Mouse (Mus musculus): ENCODE measurements around the gene Erg. TPM values are rescaled to one million over a fixed set of nuclear protein-coding genes. Genes with fewer than 3 reads are reported as not detected.

Gene Erg
- total and polyA plus RNA-seq, 3 experiments = 0.11 to 0.81 (median 0.34) TPM

DNA sequence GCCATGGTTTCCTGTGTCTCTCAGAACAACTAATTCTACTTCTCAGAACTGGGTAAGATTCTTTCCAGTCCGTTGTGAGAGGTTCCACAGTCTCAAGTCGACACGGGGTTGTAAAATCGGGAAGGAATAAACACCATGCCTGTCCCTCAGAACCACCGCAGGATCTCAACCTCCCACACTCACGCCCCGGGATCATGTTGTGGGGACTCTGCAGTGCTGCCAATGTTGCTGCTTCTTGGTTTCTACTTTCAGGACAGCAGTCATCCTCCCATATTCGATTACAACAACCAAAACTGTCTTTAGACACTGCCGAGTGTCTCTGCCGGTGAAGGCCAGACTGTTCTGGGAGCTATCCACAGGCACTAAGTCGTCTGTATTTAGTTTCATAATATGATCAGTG is 113.6 kb downstream of the Erg start:
- dilution Hi-C loops (cut with MboI; ENCODE audit: extremely low pct_ligation_motif_present, extremely low pct_unique_long_range_greater_than_20kb, low sequenced_read_pairs) = no loop called here
- Histone ChIP-seq H3K27ac (ENCODE audit: insufficient read depth, low read depth) (no peak overlapping the region), H3K36me3 (replicated peaks in 1 of 2; ENCODE audit: control insufficient read depth in 1 of 2, insufficient read depth in 1 of 2, low read length in 1 of 2) (no peaks in the 10 kb centered on the region), H3K4me1 (ENCODE audit: control insufficient read depth in 1 of 2, insufficient read depth in 2 of 2) (no peaks in the 10 kb centered on the region), H3K9ac (ENCODE audit: insufficient read depth, low read depth) (no peak overlapping the region), H3K4me2 (ENCODE audit: insufficient read depth, low read depth, poor library complexity, severe bottlenecking) (no peak overlapping the region), H3K9me3 (replicated peaks; ENCODE audit: low read length) (no peaks in the 10 kb centered on the region), H3K79me2 (replicated peaks; ENCODE audit: control insufficient read depth, extremely low read depth, insufficient read depth, poor library complexity, severe bottlenecking) (no peaks in the 10 kb centered on the region), H3K4me3 (replicated peaks in 1 of 3; ENCODE audit: low read depth in 2 of 3, low read length in 2 of 3, poor library complexity in 1 of 3) (no peak overlapping the region), H3K27me3 (replicated peaks) (no peaks in the 10 kb centered on the region)
- DNase-seq (ENCODE audit: extremely low read depth) = no peak
- no peak for TF ChIP-seq ELF1 (IDR thresholded peaks at IDR 0.05; ENCODE audit: low read depth, low read length)
- TF ChIP-seq ZC3H11A (IDR thresholded peaks at IDR 0.05; ENCODE audit: low read depth, low read length) = no peak
- TF ChIP-seq RAD21 (IDR thresholded peaks at IDR 0.05; ENCODE audit: low read depth, low read length) = no peak
- no peak for TF ChIP-seq ZNF384 (IDR thresholded peaks at IDR 0.05; ENCODE audit: low read depth, low read length)
- no peak for TF ChIP-seq CHD2 (IDR thresholded peaks at IDR 0.05; ENCODE audit: low read length)
- TF ChIP-seq MAFK (IDR thresholded peaks at IDR 0.05; ENCODE audit: insufficient replicate concordance, low read length) = no peak
- in situ Hi-C loops (cut with MboI; ENCODE audit: low pct_ligation_motif_present, low pct_unique_long_range_greater_than_20kb, low sequenced_read_pairs) = loop anchor here (25.0 kb wide), 1 partner anchor 490 kb away; no protein-coding TSS in a partner anchor

DNA sequence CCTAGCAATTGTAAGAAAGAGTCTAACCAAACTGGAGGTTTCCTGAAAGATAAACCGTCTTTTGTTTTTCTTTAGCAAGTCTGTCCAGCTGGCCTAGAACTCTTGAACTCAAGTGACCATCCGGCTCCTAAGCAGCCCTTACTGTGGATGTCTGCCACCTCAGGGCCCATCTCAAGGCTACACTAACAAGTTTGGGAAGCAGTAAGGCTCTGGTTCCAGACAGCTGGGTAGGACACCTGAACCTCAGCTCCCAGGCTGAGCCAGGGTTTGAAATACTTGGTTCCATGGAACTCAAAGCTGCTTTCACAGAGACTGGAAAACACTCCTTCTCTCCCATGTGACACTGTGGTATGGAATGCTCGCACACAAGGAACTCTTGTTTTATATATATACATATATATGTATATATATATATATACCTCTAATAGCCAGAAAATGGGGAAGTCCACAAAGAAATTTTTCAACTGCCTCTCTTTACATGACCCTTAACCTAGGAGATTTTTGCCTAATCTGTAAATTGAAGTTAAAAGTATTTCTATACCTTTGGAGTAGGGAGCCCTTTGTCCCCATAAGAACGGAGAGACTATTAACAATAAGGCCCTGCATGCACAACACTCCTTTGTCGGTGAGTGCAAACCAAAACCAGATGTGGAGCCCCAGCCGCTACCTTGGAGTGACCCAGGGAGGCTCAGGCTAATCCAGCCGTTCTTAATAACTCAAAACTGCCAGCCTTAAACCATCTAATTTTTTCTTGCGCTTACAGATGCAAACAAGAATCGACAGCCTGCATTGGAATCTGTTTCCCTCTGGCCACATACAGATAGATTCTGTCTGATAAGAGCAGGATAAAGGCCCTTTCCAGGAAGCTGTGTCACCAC is 116.9 kb downstream of the Erg start:
- no peak overlapping the region for H3K4me3 ChIP-seq (replicated peaks in 1 of 3; ENCODE audit: low read depth in 2 of 3, low read length in 2 of 3, poor library complexity in 1 of 3)
- in situ Hi-C loops (cut with MboI; ENCODE audit: low pct_ligation_motif_present, low pct_unique_long_range_greater_than_20kb, low sequenced_read_pairs) = loop anchor here (25.0 kb wide), 1 partner anchor 493 kb away; no protein-coding TSS in a partner anchor

DNA sequence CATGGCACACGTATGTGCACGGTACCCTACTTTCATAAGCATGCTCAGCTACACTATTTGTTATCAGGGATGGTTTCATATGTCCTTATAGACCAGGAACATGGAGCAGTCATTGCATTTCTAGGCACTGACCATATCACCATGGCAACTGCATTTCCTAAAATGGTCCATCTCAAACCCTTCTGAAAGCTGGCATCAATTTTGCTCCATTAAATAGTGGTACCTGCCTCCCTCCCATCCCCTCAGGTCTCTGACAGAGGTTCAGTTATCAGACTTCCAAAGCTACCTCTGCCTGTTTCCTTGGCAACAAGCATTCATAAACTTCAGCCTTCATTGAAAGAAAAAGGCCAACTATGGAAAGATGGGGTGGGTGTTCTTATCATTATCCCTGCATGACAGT is 118.5 kb downstream of the Erg start:
- dilution Hi-C loops (cut with MboI; ENCODE audit: extremely low pct_ligation_motif_present, extremely low pct_unique_long_range_greater_than_20kb, low sequenced_read_pairs) = no loop called here
- no peak for TF ChIP-seq CTCF (conservative IDR thresholded peaks at IDR 0.05 in 1 of 2, IDR thresholded peaks at IDR 0.05 in 1 of 2; ENCODE audit: low read depth in 2 of 2, low read length in 2 of 2)
- no peak for TF ChIP-seq MYC (IDR thresholded peaks at IDR 0.05; ENCODE audit: low read depth, low read length)
- in situ Hi-C loops (cut with MboI; ENCODE audit: low pct_ligation_motif_present, low pct_unique_long_range_greater_than_20kb, low sequenced_read_pairs) = loop anchor here (25.0 kb wide), 1 partner anchor 494 kb away; no protein-coding TSS in a partner anchor
- H3K4me1 ChIP-seq (ENCODE audit: control insufficient read depth in 1 of 2, insufficient read depth in 2 of 2) = no peaks in the 10 kb centered on the region
- H3K9me3 ChIP-seq (replicated peaks; ENCODE audit: low read length) = no peaks in the 10 kb centered on the region
- no peak overlapping the region for H3K27ac ChIP-seq (ENCODE audit: insufficient read depth, low read depth)
- H3K27me3 ChIP-seq (replicated peaks) = no peaks in the 10 kb centered on the region
- no peaks in the 10 kb centered on the region for H3K36me3 ChIP-seq (replicated peaks in 1 of 2; ENCODE audit: control insufficient read depth in 1 of 2, insufficient read depth in 1 of 2, low read length in 1 of 2)
- H3K4me3 ChIP-seq (replicated peaks in 1 of 3; ENCODE audit: low read depth in 2 of 3, low read length in 2 of 3, poor library complexity in 1 of 3) = no peak overlapping the region
- H3K4me2 ChIP-seq (ENCODE audit: insufficient read depth, low read depth, poor library complexity, severe bottlenecking) = no peak overlapping the region
- no peaks in the 10 kb centered on the region for H3K79me2 ChIP-seq (replicated peaks; ENCODE audit: control insufficient read depth, extremely low read depth, insufficient read depth, poor library complexity, severe bottlenecking)
- no peak overlapping the region for H3K9ac ChIP-seq (ENCODE audit: insufficient read depth, low read depth)
- DNase-seq (ENCODE audit: extremely low read depth) = no peak

More for the DNA sequence above, 116.9 kb downstream of the Erg start:
- H3K79me2 ChIP-seq (replicated peaks; ENCODE audit: control insufficient read depth, extremely low read depth, insufficient read depth, poor library complexity, severe bottlenecking) = no peaks in the 10 kb centered on the region
- no peak overlapping the region for H3K9ac ChIP-seq (ENCODE audit: insufficient read depth, low read depth)
- H3K9me3 ChIP-seq (replicated peaks; ENCODE audit: low read length) = no peaks in the 10 kb centered on the region
- H3K4me2 ChIP-seq (ENCODE audit: insufficient read depth, low read depth, poor library complexity, severe bottlenecking) = no peak overlapping the region
- H3K27ac ChIP-seq (ENCODE audit: insufficient read depth, low read depth) = no peak overlapping the region
- no peak for DNase-seq (ENCODE audit: extremely low read depth)
- TF ChIP-seq E2F4 (IDR thresholded peaks at IDR 0.05; ENCODE audit: insufficient replicate concordance, low read depth, low read length) = no peak
- no peaks in the 10 kb centered on the region for H3K4me1 ChIP-seq (ENCODE audit: control insufficient read depth in 1 of 2, insufficient read depth in 2 of 2)
- H3K27me3 ChIP-seq (replicated peaks) = no peaks in the 10 kb centered on the region
- no peaks in the 10 kb centered on the region for H3K36me3 ChIP-seq (replicated peaks in 1 of 2; ENCODE audit: control insufficient read depth in 1 of 2, insufficient read depth in 1 of 2, low read length in 1 of 2)
- dilution Hi-C loops (cut with MboI; ENCODE audit: extremely low pct_ligation_motif_present, extremely low pct_unique_long_range_greater_than_20kb, low sequenced_read_pairs) = no loop called here
